20 mouse cellular contexts compared by ENCODE assay signal in the genomic region with DNA sequence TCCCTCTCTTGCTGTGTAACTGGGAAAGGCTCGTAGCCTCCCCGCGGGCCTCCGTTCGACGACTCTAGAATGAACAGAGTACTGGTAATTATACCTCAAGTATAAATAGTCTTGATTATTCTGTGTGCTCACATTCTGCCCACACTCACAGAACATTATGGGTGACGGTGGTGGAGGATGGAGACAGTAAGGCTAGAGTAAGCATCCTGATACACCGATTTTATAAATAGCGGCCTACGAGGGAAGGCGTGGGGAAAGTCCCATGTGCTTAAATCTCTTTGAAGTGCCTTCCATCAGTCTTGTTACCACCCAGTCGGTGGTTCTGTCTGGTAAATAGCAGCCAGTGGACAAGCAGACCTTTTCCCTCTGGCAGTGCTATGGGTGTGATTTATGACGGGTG.
DNase-seq lines count a peak whose midpoint lies in the region; ATAC-seq and TF ChIP-seq lines count a peak whose summit lies in the region.
"Had no signal": no experiment of that assay in that cellular context is flagged by ENCODE, and none has a peak within 500 bp of the region (broad histone marks: within the 10 kb centered on the region; RNA-seq: fewer than 3 reads in every experiment).

No protein-coding gene starts in this region.

- H3K4me1 ChIP-seq in liver, embryonic 12.5 days = peaks cover 34% of the 10 kb centered on the region
- H3K4me1 ChIP-seq in liver, postnatal 0 days (ENCODE audit: insufficient read depth) = peaks cover 2% of the 10 kb centered on the region; the same call in 1 of the 2 replicates
- H3K4me1 ChIP-seq in forebrain, embryonic 10.5 days = peaks cover 5% of the 10 kb centered on the region; the same call in 1 of the 2 replicates
- H3K4me1 ChIP-seq in intestine, embryonic 15.5 days (replicated peaks) = peaks cover 4% of the 10 kb centered on the region
- H3K4me1 ChIP-seq: forebrain, embryonic 13.5 days had no signal

- 87% methylated on average over 13 of the region's 13 CpGs for WGBS in liver, embryonic 12.5 days (ENCODE audit: insufficient replicate concordance)
- 93% methylated on average over 13 of the region's 13 CpGs for WGBS in liver, postnatal 0 days (ENCODE audit: insufficient replicate concordance)
- WGBS in forebrain, embryonic 10.5 days = 93% methylated on average over 13 of the region's 13 CpGs
- 67% methylated on average over 13 of the region's 13 CpGs for WGBS in intestine, embryonic 15.5 days

- no peak overlapping the region for H3K4me3 ChIP-seq in liver, embryonic 12.5 days
- no peak overlapping the region for H3K4me3 ChIP-seq in liver, postnatal 0 days (ENCODE audit: low read depth, low read length)
- no peak overlapping the region for H3K4me3 ChIP-seq in forebrain, embryonic 10.5 days
- no peak overlapping the region for H3K4me3 ChIP-seq in intestine, embryonic 15.5 days (replicated peaks)
- H3K4me3 ChIP-seq: embryonic facial prominence, embryonic 13.5 days; forebrain, embryonic 13.5 days; heart, embryonic 13.5 days; hindbrain, embryonic 15.5 days had no signal

- H3K27ac ChIP-seq in liver, embryonic 12.5 days = peak overlapping the region; percentile 78; the same call in 1 of the 2 replicates
- no peak overlapping the region for H3K27ac ChIP-seq in liver, postnatal 0 days (ENCODE audit: low read depth)
- H3K27ac ChIP-seq in forebrain, embryonic 10.5 days = no peak overlapping the region
- no peak overlapping the region for H3K27ac ChIP-seq in intestine, embryonic 15.5 days
- H3K27ac ChIP-seq: embryonic facial prominence, embryonic 13.5 days; forebrain, embryonic 13.5 days; heart, embryonic 13.5 days; hindbrain, embryonic 15.5 days had no signal

- no peak for DNase-seq in liver, postnatal 0 days
- DNase-seq in CD4-positive, CD25-positive, alpha-beta regulatory T cell, adult 2 months (ENCODE audit: low read depth, low spot score) = peak; percentile 10
- DNase-seq in telencephalon, adult 2 months (ENCODE audit: low read depth, low spot score) = peak; percentile 31
- DNase-seq in forebrain, embryonic 10.5 days (ENCODE audit: extremely low spot score, low spot score) = no peak
- DNase-seq: adrenal gland, postnatal 10 days; cerebellum, adult 11-12 months; cerebellum, adult 9-10 months; cerebellum, postnatal 36 days; forebrain, postnatal 0 days; gastrocnemius, postnatal 36 days; heart, adult 11 months; heart, postnatal 36 days had no signal

- no peaks in the 10 kb centered on the region for H3K27me3 ChIP-seq in liver, embryonic 12.5 days (replicated peaks)
- H3K27me3 ChIP-seq in liver, postnatal 0 days (ENCODE audit: insufficient read depth, low read length) = no peaks in the 10 kb centered on the region
- no peaks in the 10 kb centered on the region for H3K27me3 ChIP-seq in forebrain, embryonic 10.5 days (ENCODE audit: poor library complexity, severe bottlenecking)
- no peaks in the 10 kb centered on the region for H3K27me3 ChIP-seq in intestine, embryonic 15.5 days (replicated peaks)
- H3K27me3 ChIP-seq: embryonic facial prominence, embryonic 13.5 days; forebrain, embryonic 13.5 days; hindbrain, embryonic 15.5 days had no signal

- no peak overlapping the region for H3K4me2 ChIP-seq in liver, embryonic 12.5 days
- no peak overlapping the region for H3K4me2 ChIP-seq in liver, postnatal 0 days (ENCODE audit: low read depth, low read length)
- no peak overlapping the region for H3K4me2 ChIP-seq in intestine, embryonic 15.5 days (replicated peaks)
- H3K4me2 ChIP-seq: embryonic facial prominence, embryonic 13.5 days; forebrain, embryonic 13.5 days; heart, embryonic 13.5 days; hindbrain, embryonic 15.5 days had no signal

- no peak for TF ChIP-seq CTCF in liver, postnatal 0 days (IDR thresholded peaks at IDR 0.05; ENCODE audit: low read depth)

- no peak for TF ChIP-seq EP300 in liver, postnatal 0 days (IDR thresholded peaks at IDR 0.05; ENCODE audit: low read depth)

- H3K9ac ChIP-seq in liver, embryonic 12.5 days = no peak overlapping the region
- no peak overlapping the region for H3K9ac ChIP-seq in liver, postnatal 0 days (replicated peaks)
- H3K9ac ChIP-seq in intestine, embryonic 15.5 days = no peak overlapping the region
- H3K9ac ChIP-seq: embryonic facial prominence, embryonic 13.5 days; forebrain, embryonic 13.5 days; forebrain, postnatal 0 days; heart, embryonic 13.5 days; hindbrain, embryonic 15.5 days had no signal

- ATAC-seq in liver, embryonic 12.5 days = no peak
- ATAC-seq in liver, postnatal 0 days = no peak
- peak; percentile 58 for ATAC-seq in activated CD4-positive, CD25-positive, alpha-beta regulatory T cell, adult 4 months
- no peak for ATAC-seq in intestine, embryonic 15.5 days
- ATAC-seq: forebrain, embryonic 13.5 days; forebrain, postnatal 0 days had no signal

- H3K36me3 ChIP-seq in liver, embryonic 12.5 days = no peaks in the 10 kb centered on the region
- no peaks in the 10 kb centered on the region for H3K36me3 ChIP-seq in liver, postnatal 0 days (replicated peaks; ENCODE audit: insufficient read depth, low read length)
- peaks cover 16% of the 10 kb centered on the region; the same call in 1 of the 2 replicates for H3K36me3 ChIP-seq in forebrain, embryonic 10.5 days (replicated peaks)
- no peaks in the 10 kb centered on the region for H3K36me3 ChIP-seq in intestine, embryonic 15.5 days

- H3K9me3 ChIP-seq in liver, embryonic 12.5 days (replicated peaks) = no peaks in the 10 kb centered on the region
- H3K9me3 ChIP-seq in liver, postnatal 0 days (ENCODE audit: low read length) = no peaks in the 10 kb centered on the region
- no peaks in the 10 kb centered on the region for H3K9me3 ChIP-seq in forebrain, embryonic 10.5 days
- no peaks in the 10 kb centered on the region for H3K9me3 ChIP-seq in intestine, embryonic 15.5 days
- H3K9me3 ChIP-seq: embryonic facial prominence, embryonic 13.5 days; forebrain, embryonic 13.5 days; G1E; heart, embryonic 13.5 days; hindbrain, embryonic 15.5 days had no signal

Comparison
In these comparisons a context has a peak if more than half of its experiments do, and no peak if none do; other contexts are left out.
1. DNase-seq: peak in CD4-positive, CD25-positive, alpha-beta regulatory T cell, adult 2 months (single experiment) and telencephalon, adult 2 months (single experiment); none in liver, postnatal 0 days (single experiment) and forebrain, embryonic 10.5 days (single experiment).